Mouse (Mus musculus): ENCODE measurements around the gene Msh5.

The Msh5 gene

GRCm38 (mm10) chr17:35046681-35047455 is at the start of gene Msh5:
TSS of gene Msh5 (minus strand) at chr17:35046745.
- Histone ChIP-seq H3K36me3 (ENCODE audit: control insufficient read depth, insufficient read depth, low read length, poor library complexity, severe bottlenecking) (no peaks in the 10 kb centered on the region), H3K27me3 (ENCODE audit: control insufficient read depth, insufficient read depth, low read length, poor library complexity, severe bottlenecking) (no peaks in the 10 kb centered on the region)
- peak; percentile 99 for DNase-seq (ENCODE audit: low read depth, low spot score)

GRCm38 (mm10) chr17:35094475-35095365 is 48.2 kb upstream of the Msh5 start:
- DNase-seq (ENCODE audit: low read depth, low spot score): no peak
- no peaks in the 10 kb centered on the region for H3K27me3 ChIP-seq (ENCODE audit: control insufficient read depth, insufficient read depth, low read length, poor library complexity, severe bottlenecking)
- peaks cover 4% of the 10 kb centered on the region for H3K36me3 ChIP-seq (ENCODE audit: control insufficient read depth, insufficient read depth, low read length, poor library complexity, severe bottlenecking)

- Histone ChIP-seq H3K36me3 (ENCODE audit: control insufficient read depth, insufficient read depth, low read length, poor library complexity, severe bottlenecking) (peaks cover 1% of the 10 kb centered on the region), H3K27me3 (ENCODE audit: control insufficient read depth, insufficient read depth, low read length, poor library complexity, severe bottlenecking) (no peaks in the 10 kb centered on the region)
- DNase-seq (ENCODE audit: low read depth, low spot score): no peak
These were observed 46.1 kb upstream of the Msh5 start for GRCm38 (mm10) chr17:35092403-35093198.

- Histone ChIP-seq H3K27me3 (ENCODE audit: control insufficient read depth, insufficient read depth, low read length, poor library complexity, severe bottlenecking) (no peaks in the 10 kb centered on the region), H3K36me3 (ENCODE audit: control insufficient read depth, insufficient read depth, low read length, poor library complexity, severe bottlenecking) (peaks cover 1% of the 10 kb centered on the region; the same call in 1 of the 2 replicates)
- DNase-seq (ENCODE audit: low read depth, low spot score): no peak
These were observed 43.8 kb upstream of the Msh5 start for GRCm38 (mm10) chr17:35090166-35090932.

- no peaks in the 10 kb centered on the region for H3K27me3 ChIP-seq (ENCODE audit: control insufficient read depth, insufficient read depth, low read length, poor library complexity, severe bottlenecking)
- DNase-seq (ENCODE audit: low read depth, low spot score): peak; percentile 96
- H3K36me3 ChIP-seq (ENCODE audit: control insufficient read depth, insufficient read depth, low read length, poor library complexity, severe bottlenecking): peaks cover 1% of the 10 kb centered on the region; the same call in 1 of the 2 replicates
These were observed 42.5 kb upstream of the Msh5 start, which contains the start of gene Abhd16a for GRCm38 (mm10) chr17:35088825-35089644. TSS of gene Abhd16a (plus strand) at chr17:35089263.

- peak; percentile 29 for DNase-seq (ENCODE audit: low read depth, low spot score)
- no peaks in the 10 kb centered on the region for H3K27me3 ChIP-seq (ENCODE audit: control insufficient read depth, insufficient read depth, low read length, poor library complexity, severe bottlenecking)
- peaks cover 1% of the 10 kb centered on the region; the same call in 1 of the 2 replicates for H3K36me3 ChIP-seq (ENCODE audit: control insufficient read depth, insufficient read depth, low read length, poor library complexity, severe bottlenecking)
These were observed 41.6 kb upstream of the Msh5 start for GRCm38 (mm10) chr17:35088151-35088550.

- DNase-seq (ENCODE audit: low read depth, low spot score): no peak
- no peaks in the 10 kb centered on the region for H3K27me3 ChIP-seq (ENCODE audit: control insufficient read depth, insufficient read depth, low read length, poor library complexity, severe bottlenecking)
These were observed 38.8 kb upstream of the Msh5 start, which contains the start of gene Ly6g6f for GRCm38 (mm10) chr17:35085208-35085865. TSS of gene Ly6g6f (minus strand) at chr17:35085610.

GRCm38 (mm10) chr17:35083929-35084497 is 37.5 kb upstream of the Msh5 start:
- Histone ChIP-seq H3K36me3 (ENCODE audit: control insufficient read depth, insufficient read depth, low read length, poor library complexity, severe bottlenecking) (no peaks in the 10 kb centered on the region), H3K27me3 (ENCODE audit: control insufficient read depth, insufficient read depth, low read length, poor library complexity, severe bottlenecking) (no peaks in the 10 kb centered on the region)
- DNase-seq (ENCODE audit: low read depth, low spot score): no peak

More at GRCm38 (mm10) chr17:35085208-35085865, 38.8 kb upstream of the Msh5 start, which contains the start of gene Ly6g6f:
- H3K36me3 ChIP-seq (ENCODE audit: control insufficient read depth, insufficient read depth, low read length, poor library complexity, severe bottlenecking): no peaks in the 10 kb centered on the region

GRCm38 (mm10) chr17:35082841-35083576 is 36.5 kb upstream of the Msh5 start:
- Histone ChIP-seq H3K27me3 (ENCODE audit: control insufficient read depth, insufficient read depth, low read length, poor library complexity, severe bottlenecking) (no peaks in the 10 kb centered on the region), H3K36me3 (ENCODE audit: control insufficient read depth, insufficient read depth, low read length, poor library complexity, severe bottlenecking) (no peaks in the 10 kb centered on the region)
- DNase-seq (ENCODE audit: low read depth, low spot score): no peak

- no peak for DNase-seq (ENCODE audit: low read depth, low spot score)
- Histone ChIP-seq H3K27me3 (ENCODE audit: control insufficient read depth, insufficient read depth, low read length, poor library complexity, severe bottlenecking) (no peaks in the 10 kb centered on the region; the same call in 1 of the 2 replicates), H3K36me3 (ENCODE audit: control insufficient read depth, insufficient read depth, low read length, poor library complexity, severe bottlenecking) (no peaks in the 10 kb centered on the region)
These were observed 34.2 kb upstream of the Msh5 start for GRCm38 (mm10) chr17:35080710-35081109.

- DNase-seq (ENCODE audit: low read depth, low spot score): no peak
- no peaks in the 10 kb centered on the region; the same call in 1 of the 2 replicates for H3K27me3 ChIP-seq (ENCODE audit: control insufficient read depth, insufficient read depth, low read length, poor library complexity, severe bottlenecking)
These were observed 33.7 kb upstream of the Msh5 start for GRCm38 (mm10) chr17:35080248-35080647.

GRCm38 (mm10) chr17:35079778-35080177 is 33.2 kb upstream of the Msh5 start:
- Histone ChIP-seq H3K36me3 (ENCODE audit: control insufficient read depth, insufficient read depth, low read length, poor library complexity, severe bottlenecking) (no peaks in the 10 kb centered on the region), H3K27me3 (ENCODE audit: control insufficient read depth, insufficient read depth, low read length, poor library complexity, severe bottlenecking) (no peaks in the 10 kb centered on the region; the same call in 1 of the 2 replicates)
- no peak for DNase-seq (ENCODE audit: low read depth, low spot score)

More at GRCm38 (mm10) chr17:35080248-35080647, 33.7 kb upstream of the Msh5 start:
- no peaks in the 10 kb centered on the region for H3K36me3 ChIP-seq (ENCODE audit: control insufficient read depth, insufficient read depth, low read length, poor library complexity, severe bottlenecking)

All from splenic B cell, adult 2 months (primary cell).